Mouse (Mus musculus) ES-Bruce4 (cell line): ENCODE measurements around the gene Fsd2.

Experiments used
- CTCF ChIP-seq: IDR thresholded peaks from one replicate; pipeline ENCODE4 v1.8.1; 2011; ENCODE audit warnings: low read depth, low read length
- POLR2A ChIP-seq: IDR thresholded peaks from one replicate; pipeline ENCODE4 v1.8.1; 2011; ENCODE audit warnings: low read length; ENCODE audit not compliant: insufficient read depth

GRCm38 (mm10) chr7:81615031-81615430, 48.3 kb upstream of the Fsd2 start:
- TF ChIP-seq CTCF (no peak), POLR2A (no peak)
